Mouse (Mus musculus): Measurements from ENCODE around the gene Smbd1. TPM values are rescaled to one million over a fixed set of nuclear protein-coding genes. Genes with fewer than 3 reads are reported as not detected.

Smbd1 gene
- polyA plus RNA-seq, 1 experiment from 2014 or later: not detected

GRCm38 (mm10) chr16:32803901-32804300, 6.4 kb downstream of the Smbd1 start:
- no peak for ATAC-seq (ENCODE audit: insufficient read depth, low FRiP score, low TSS enrichment)

GRCm38 (mm10) chr16:32803252-32803853, 6.9 kb downstream of the Smbd1 start:
- Histone ChIP-seq H3K4me2 (ENCODE audit: low read depth) (no peak overlapping the region), H3K36me3 (ENCODE audit: control insufficient read depth, insufficient read depth, low read length) (no peaks in the 10 kb centered on the region), H3K27me3 (ENCODE audit: control insufficient read depth, insufficient read depth, low read length) (no peaks in the 10 kb centered on the region), H3K4me1 (ENCODE audit: control insufficient read depth, insufficient read depth, low read length) (peaks cover 4% of the 10 kb centered on the region; the same call in 1 of the 2 replicates), H3K9ac (ENCODE audit: low read length) (no peak overlapping the region), H3K27ac (ENCODE audit: low read depth, low read length) (no peak overlapping the region), H3K9me3 (ENCODE audit: control insufficient read depth, low read length) (no peaks in the 10 kb centered on the region), H3K4me3 (ENCODE audit: low read depth, low read length) (no peak overlapping the region)
- no peak for ATAC-seq (ENCODE audit: insufficient read depth, low FRiP score, low TSS enrichment)
- 79% methylated on average over 6 of the region's 6 CpGs for WGBS
- DNase-seq (ENCODE audit: low spot score): no peak

More at GRCm38 (mm10) chr16:32803901-32804300, 6.4 kb downstream of the Smbd1 start:
- Histone ChIP-seq H3K9ac (ENCODE audit: low read length) (no peak overlapping the region), H3K4me3 (ENCODE audit: low read depth, low read length) (no peak overlapping the region), H3K4me2 (ENCODE audit: low read depth) (no peak overlapping the region), H3K9me3 (ENCODE audit: control insufficient read depth, low read length) (no peaks in the 10 kb centered on the region), H3K4me1 (ENCODE audit: control insufficient read depth, insufficient read depth, low read length) (peaks cover 4% of the 10 kb centered on the region; the same call in 1 of the 2 replicates), H3K36me3 (ENCODE audit: control insufficient read depth, insufficient read depth, low read length) (no peaks in the 10 kb centered on the region), H3K27me3 (ENCODE audit: control insufficient read depth, insufficient read depth, low read length) (no peaks in the 10 kb centered on the region), H3K27ac (ENCODE audit: low read depth, low read length) (no peak overlapping the region)
- WGBS: 42% methylated on average over 5 of the region's 5 CpGs
- no peak for DNase-seq (ENCODE audit: low spot score)

- H3K27ac ChIP-seq (ENCODE audit: low read depth, low read length): no peak within 1 kb of the TSS
- H3K4me1 ChIP-seq (ENCODE audit: control insufficient read depth, insufficient read depth, low read length): no peaks in the 10 kb centered on the region
- 64% methylated on average over 3 of the region's 3 CpGs for WGBS
- DNase-seq (ENCODE audit: low spot score): no peak
- H3K9me3 ChIP-seq (ENCODE audit: control insufficient read depth, low read length): no peaks in the 10 kb centered on the region
- H3K4me2 ChIP-seq (ENCODE audit: low read depth): no peak within 1 kb of the TSS
- H3K27me3 ChIP-seq (ENCODE audit: control insufficient read depth, insufficient read depth, low read length): no peaks in the 10 kb centered on the region
- no peak within 1 kb of the TSS for H3K4me3 ChIP-seq (ENCODE audit: low read depth, low read length)
- H3K9ac ChIP-seq (ENCODE audit: low read length): no peak within 1 kb of the TSS
- H3K36me3 ChIP-seq (ENCODE audit: control insufficient read depth, insufficient read depth, low read length): no peaks in the 10 kb centered on the region
- ATAC-seq (ENCODE audit: insufficient read depth, low FRiP score, low TSS enrichment): no peak
These were observed 12.9 kb downstream of the Smbd1 start, which contains the start of gene Muc20 for GRCm38 (mm10) chr16:32797426-32797689. Gene Muc20 (minus strand): TSS chr16:32797435.

GRCm38 (mm10) chr16:32796676-32797425, 13.4 kb downstream of the Smbd1 start:
- no peak for DNase-seq (ENCODE audit: low spot score)
- Histone ChIP-seq H3K4me1 (ENCODE audit: control insufficient read depth, insufficient read depth, low read length) (no peaks in the 10 kb centered on the region), H3K4me3 (ENCODE audit: low read depth, low read length) (no peak overlapping the region), H3K27ac (ENCODE audit: low read depth, low read length) (no peak overlapping the region), H3K4me2 (ENCODE audit: low read depth) (no peak overlapping the region), H3K36me3 (ENCODE audit: control insufficient read depth, insufficient read depth, low read length) (no peaks in the 10 kb centered on the region), H3K27me3 (ENCODE audit: control insufficient read depth, insufficient read depth, low read length) (no peaks in the 10 kb centered on the region), H3K9me3 (ENCODE audit: control insufficient read depth, low read length) (no peaks in the 10 kb centered on the region), H3K9ac (ENCODE audit: low read length) (no peak overlapping the region)
- WGBS: 73% methylated on average over 12 of the region's 14 CpGs
- no peak for ATAC-seq (ENCODE audit: insufficient read depth, low FRiP score, low TSS enrichment)

- no peak for DNase-seq (ENCODE audit: low spot score)
- no peak overlapping the region for H3K4me3 ChIP-seq (ENCODE audit: low read depth, low read length)
- ATAC-seq (ENCODE audit: insufficient read depth, low FRiP score, low TSS enrichment): no peak
- H3K4me2 ChIP-seq (ENCODE audit: low read depth): no peak overlapping the region
- H3K4me1 ChIP-seq (ENCODE audit: control insufficient read depth, insufficient read depth, low read length): no peaks in the 10 kb centered on the region
- H3K27ac ChIP-seq (ENCODE audit: low read depth, low read length): no peak overlapping the region
- no peaks in the 10 kb centered on the region for H3K36me3 ChIP-seq (ENCODE audit: control insufficient read depth, insufficient read depth, low read length)
- WGBS: 75% methylated on average over 1 of the region's 1 CpGs
- no peaks in the 10 kb centered on the region for H3K27me3 ChIP-seq (ENCODE audit: control insufficient read depth, insufficient read depth, low read length)
- H3K9ac ChIP-seq (ENCODE audit: low read length): no peak overlapping the region
- H3K9me3 ChIP-seq (ENCODE audit: control insufficient read depth, low read length): no peaks in the 10 kb centered on the region
These were observed 15.1 kb downstream of the Smbd1 start for GRCm38 (mm10) chr16:32795177-32795576.

GRCm38 (mm10) chr16:32790056-32790455, 20.2 kb downstream of the Smbd1 start:
- Histone ChIP-seq H3K9ac (ENCODE audit: low read length) (no peak overlapping the region), H3K4me2 (ENCODE audit: low read depth) (no peak overlapping the region), H3K9me3 (ENCODE audit: control insufficient read depth, low read length) (no peaks in the 10 kb centered on the region), H3K4me3 (ENCODE audit: low read depth, low read length) (no peak overlapping the region), H3K4me1 (ENCODE audit: control insufficient read depth, insufficient read depth, low read length) (no peaks in the 10 kb centered on the region), H3K27me3 (ENCODE audit: control insufficient read depth, insufficient read depth, low read length) (no peaks in the 10 kb centered on the region), H3K27ac (ENCODE audit: low read depth, low read length) (no peak overlapping the region), H3K36me3 (ENCODE audit: control insufficient read depth, insufficient read depth, low read length) (no peaks in the 10 kb centered on the region)
- 92% methylated on average over 5 of the region's 5 CpGs for WGBS
- ATAC-seq (ENCODE audit: insufficient read depth, low FRiP score, low TSS enrichment) (no peak), DNase-seq (ENCODE audit: low spot score) (no peak)

GRCm38 (mm10) chr16:32784840-32785239, 25.4 kb downstream of the Smbd1 start:
- ATAC-seq (ENCODE audit: insufficient read depth, low FRiP score, low TSS enrichment) (no peak), DNase-seq (ENCODE audit: low spot score) (peak; percentile 69)
- H3K36me3 ChIP-seq (ENCODE audit: control insufficient read depth, insufficient read depth, low read length): no peaks in the 10 kb centered on the region
- H3K9ac ChIP-seq (ENCODE audit: low read length): no peak overlapping the region
- no peak overlapping the region for H3K4me2 ChIP-seq (ENCODE audit: low read depth)
- no peaks in the 10 kb centered on the region for H3K27me3 ChIP-seq (ENCODE audit: control insufficient read depth, insufficient read depth, low read length)
- H3K4me3 ChIP-seq (ENCODE audit: low read depth, low read length): no peak overlapping the region
- no peaks in the 10 kb centered on the region for H3K9me3 ChIP-seq (ENCODE audit: control insufficient read depth, low read length)
- WGBS: 78% methylated on average over 13 of the region's 13 CpGs
- H3K4me1 ChIP-seq (ENCODE audit: control insufficient read depth, insufficient read depth, low read length): no peaks in the 10 kb centered on the region
- H3K27ac ChIP-seq (ENCODE audit: low read depth, low read length): no peak overlapping the region

GRCm38 (mm10) chr16:32783324-32784062, 26.8 kb downstream of the Smbd1 start:
- Histone ChIP-seq H3K4me1 (ENCODE audit: control insufficient read depth, insufficient read depth, low read length) (0 out of 2 replicates have a peak, but pooled peaks cover 3% of the 10 kb centered on the region), H3K27ac (ENCODE audit: low read depth, low read length) (no peak overlapping the region), H3K36me3 (ENCODE audit: control insufficient read depth, insufficient read depth, low read length) (no peaks in the 10 kb centered on the region), H3K9me3 (ENCODE audit: control insufficient read depth, low read length) (no peaks in the 10 kb centered on the region), H3K27me3 (ENCODE audit: control insufficient read depth, insufficient read depth, low read length) (no peaks in the 10 kb centered on the region), H3K9ac (ENCODE audit: low read length) (no peak overlapping the region), H3K4me3 (ENCODE audit: low read depth, low read length) (no peak overlapping the region), H3K4me2 (ENCODE audit: low read depth) (no peak overlapping the region)
- ATAC-seq (ENCODE audit: insufficient read depth, low FRiP score, low TSS enrichment) (no peak), DNase-seq (ENCODE audit: low spot score) (no peak)
- WGBS: 61% methylated on average over 5 of the region's 5 CpGs

Data from neural tube, embryonic 11.5 days (tissue).